ENCODE assay signal across 11 mouse cellular contexts in the genomic region with DNA sequence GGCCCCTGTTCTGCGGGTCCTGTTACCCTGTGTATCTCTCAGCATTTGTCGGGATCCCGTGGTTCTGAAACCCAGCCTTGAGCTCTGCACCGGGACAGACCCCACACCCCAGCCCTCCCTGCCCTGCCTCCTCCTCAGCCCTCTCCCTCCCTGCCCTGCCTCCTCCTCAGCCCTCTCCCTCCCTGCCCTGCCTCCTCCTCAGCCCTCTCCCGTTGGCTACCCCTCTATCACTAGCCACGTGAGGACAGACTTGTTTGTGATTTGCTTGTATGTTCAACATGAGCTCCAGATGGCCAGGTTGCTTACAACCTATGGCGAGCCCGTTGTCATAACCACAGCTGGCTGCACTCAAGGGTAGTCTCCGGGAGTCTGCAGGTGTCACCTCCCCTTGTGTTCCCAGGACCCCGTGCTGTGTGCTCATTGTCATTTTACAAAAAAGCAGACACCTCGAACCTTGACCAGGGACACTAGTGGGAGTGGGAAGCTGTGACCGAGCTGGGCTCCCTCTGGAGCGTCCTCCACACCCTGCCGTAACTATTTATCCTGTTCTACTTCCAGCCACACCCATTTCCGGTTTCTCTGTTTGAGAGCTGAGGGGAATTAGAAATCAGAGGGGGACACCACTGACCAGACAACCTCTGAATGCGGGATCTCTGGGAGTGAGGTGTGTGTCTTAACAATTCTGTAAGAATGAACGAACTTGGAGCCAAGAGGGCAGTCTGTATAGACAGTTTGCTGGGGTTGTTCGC. TPM values are rescaled to one million over a fixed set of nuclear protein-coding genes. Genes with fewer than 3 reads are reported as not detected.
DNase-seq lines count a peak whose midpoint lies in the region; ATAC-seq lines count a peak whose summit lies in the region.
"Had no signal": no experiment of that assay in that cellular context is flagged by ENCODE, and none has a peak within 500 bp of the region (broad histone marks: within the 10 kb centered on the region; RNA-seq: fewer than 3 reads in every experiment).

No protein-coding gene starts in this region.

- intact Hi-C loops in heart, postnatal 25 days (cut with DNase I) = no loop called here

- H3K36me3 ChIP-seq in heart, embryonic 14.5 days (ENCODE audit: control insufficient read depth, insufficient read depth, low read length) = no peaks in the 10 kb centered on the region
- no peaks in the 10 kb centered on the region for H3K36me3 ChIP-seq in midbrain, embryonic 10.5 days
- no peaks in the 10 kb centered on the region for H3K36me3 ChIP-seq in midbrain, embryonic 11.5 days (ENCODE audit: control insufficient read depth, insufficient read depth, low read length)
- H3K36me3 ChIP-seq in hindbrain, embryonic 13.5 days = no peaks in the 10 kb centered on the region
- no peaks in the 10 kb centered on the region for H3K36me3 ChIP-seq in neural tube, embryonic 15.5 days

- H3K4me2 ChIP-seq in heart, embryonic 14.5 days (ENCODE audit: low read length) = peak overlapping the region; percentile 27
- no peak overlapping the region for H3K4me2 ChIP-seq in midbrain, embryonic 11.5 days
- no peak overlapping the region for H3K4me2 ChIP-seq in hindbrain, embryonic 13.5 days
- peak overlapping the region; percentile 22 for H3K4me2 ChIP-seq in neural tube, embryonic 15.5 days

- no peak for DNase-seq in heart, postnatal 25 days (ENCODE audit: low spot score)
- no peak for DNase-seq in midbrain, embryonic 10.5 days (ENCODE audit: low spot score)
- no peak for DNase-seq in midbrain, embryonic 11.5 days (ENCODE audit: low spot score, missing footprints)
- DNase-seq in layer of hippocampus, postnatal 36 days = no peak
- DNase-seq in left cerebral cortex, adult 18-20 months (ENCODE audit: low spot score in 2 of 2) = no peak
- DNase-seq: adrenal gland, adult 2 months; cerebellum, adult 11 months; kidney, postnatal 25 days had no signal

- H3K27me3 ChIP-seq in heart, embryonic 14.5 days (ENCODE audit: control insufficient read depth, insufficient read depth, low read length) = 0 out of 2 replicates have a peak, but pooled peaks cover 5% of the 10 kb centered on the region
- peaks cover 18% of the 10 kb centered on the region for H3K27me3 ChIP-seq in midbrain, embryonic 10.5 days (ENCODE audit: low read depth, poor library complexity, severe bottlenecking)
- H3K27me3 ChIP-seq in midbrain, embryonic 11.5 days (ENCODE audit: control insufficient read depth, insufficient read depth, low read length) = no peaks in the 10 kb centered on the region
- 0 out of 2 replicates have a peak, but pooled peaks cover under 1% of the 10 kb centered on the region for H3K27me3 ChIP-seq in hindbrain, embryonic 13.5 days
- H3K27me3 ChIP-seq in neural tube, embryonic 15.5 days (replicated peaks) = no peaks in the 10 kb centered on the region

- ATAC-seq in heart, embryonic 14.5 days (ENCODE audit: insufficient number of reproducible peaks, insufficient read depth, low FRiP score, low read depth) = no peak
- ATAC-seq in midbrain, embryonic 11.5 days (ENCODE audit: low FRiP score) = no peak
- 0 out of 2 replicates have a peak, but pooled peaks have one; percentile 43 for ATAC-seq in hindbrain, embryonic 13.5 days (ENCODE audit: low FRiP score)
- 0 out of 2 replicates have a peak, but pooled peaks have one; percentile 45 for ATAC-seq in neural tube, embryonic 15.5 days (ENCODE audit: low FRiP score)

- no peaks in the 10 kb centered on the region for H3K9me3 ChIP-seq in heart, embryonic 14.5 days (ENCODE audit: control insufficient read depth, low read length)
- no peaks in the 10 kb centered on the region for H3K9me3 ChIP-seq in midbrain, embryonic 10.5 days (replicated peaks)
- H3K9me3 ChIP-seq in midbrain, embryonic 11.5 days (ENCODE audit: control insufficient read depth, low read length) = no peaks in the 10 kb centered on the region
- H3K9me3 ChIP-seq in hindbrain, embryonic 13.5 days = no peaks in the 10 kb centered on the region
- H3K9me3 ChIP-seq in neural tube, embryonic 15.5 days (replicated peaks) = no peaks in the 10 kb centered on the region

- H3K4me3 ChIP-seq in heart, embryonic 14.5 days (ENCODE audit: control insufficient read depth in 1 of 2, insufficient read depth in 1 of 2, low read depth in 1 of 2, low read length in 2 of 2) = no peak overlapping the region
- H3K4me3 ChIP-seq in midbrain, embryonic 10.5 days = no peak overlapping the region
- no peak overlapping the region for H3K4me3 ChIP-seq in midbrain, embryonic 11.5 days (ENCODE audit: low read depth, low read length)
- H3K4me3 ChIP-seq in hindbrain, embryonic 13.5 days = no peak overlapping the region
- no peak overlapping the region for H3K4me3 ChIP-seq in neural tube, embryonic 15.5 days (replicated peaks)

- peaks cover 10 to 19% of the 10 kb centered on the region in 2 experiments; a peak in 3 of 4 replicates for H3K4me1 ChIP-seq in heart, embryonic 14.5 days (ENCODE audit: control insufficient read depth in 2 of 2, insufficient read depth in 2 of 2, low read length in 2 of 2)
- peaks cover 31% of the 10 kb centered on the region for H3K4me1 ChIP-seq in midbrain, embryonic 10.5 days
- no peaks in the 10 kb centered on the region for H3K4me1 ChIP-seq in midbrain, embryonic 11.5 days (ENCODE audit: control insufficient read depth, insufficient read depth, low read length)
- peaks cover 28% of the 10 kb centered on the region for H3K4me1 ChIP-seq in hindbrain, embryonic 13.5 days (replicated peaks)
- H3K4me1 ChIP-seq in neural tube, embryonic 15.5 days = peaks cover 17% of the 10 kb centered on the region

- no peak overlapping the region for H3K9ac ChIP-seq in heart, embryonic 14.5 days (ENCODE audit: low read length)
- no peak overlapping the region for H3K9ac ChIP-seq in midbrain, embryonic 11.5 days (ENCODE audit: low read length)
- no peak overlapping the region for H3K9ac ChIP-seq in hindbrain, embryonic 13.5 days
- H3K9ac ChIP-seq in neural tube, embryonic 15.5 days (replicated peaks) = no peak overlapping the region

- no peak overlapping the region for H3K27ac ChIP-seq in heart, embryonic 14.5 days (replicated peaks in 1 of 2; ENCODE audit: control insufficient read depth in 1 of 2, insufficient read depth in 1 of 2, low read depth in 2 of 2, low read length in 2 of 2)
- H3K27ac ChIP-seq in midbrain, embryonic 10.5 days (replicated peaks) = peak overlapping the region; percentile 30; the same call in 1 of the 2 replicates
- no peak overlapping the region for H3K27ac ChIP-seq in midbrain, embryonic 11.5 days (ENCODE audit: low read depth, low read length)
- no peak overlapping the region for H3K27ac ChIP-seq in hindbrain, embryonic 13.5 days
- no peak overlapping the region for H3K27ac ChIP-seq in neural tube, embryonic 15.5 days (replicated peaks)

- WGBS in heart, embryonic 14.5 days = 23% methylated on average over 18 of the region's 18 CpGs
- 39% methylated on average over 18 of the region's 18 CpGs for WGBS in midbrain, embryonic 10.5 days
- WGBS in midbrain, embryonic 11.5 days = 37% methylated on average over 18 of the region's 18 CpGs
- 37% methylated on average over 18 of the region's 18 CpGs for WGBS in hindbrain, embryonic 13.5 days
- 32% methylated on average over 18 of the region's 18 CpGs for WGBS in neural tube, embryonic 15.5 days

RNA-seq across cellular contexts. Expression of a gene that starts 26.4 kb away (rescaled TPM):
- 0.36 TPM in 1 of 2 replicates, not detected in the other for polyA plus RNA-seq in heart, embryonic 14.5 days (2014; fragmentation: Nextera tagmentation; extraction: Ambion mirVana)
- total RNA-seq in heart, postnatal 25 days (2021) = under 1 TPM; 0.62 to 0.64 TPM
- polyA plus RNA-seq in midbrain, embryonic 10.5 days (2016; fragmentation: Nextera tagmentation; extraction: Ambion mirVana) = 0.68 and 0.78 TPM in 2 replicates
- 0.20 and 0.37 TPM in 2 replicates for polyA plus RNA-seq in midbrain, embryonic 11.5 days (2014; fragmentation: Nextera tagmentation; extraction: Ambion mirVana)
- polyA plus RNA-seq in hindbrain, embryonic 13.5 days (2015; fragmentation: Nextera tagmentation; extraction: Ambion mirVana) = 0.69 and 0.91 TPM in 2 replicates
- polyA plus RNA-seq in neural tube, embryonic 15.5 days (2015; fragmentation: Nextera tagmentation; extraction: Ambion mirVana) = 1.8 and 2.0 TPM in 2 replicates
- total RNA-seq in layer of hippocampus, postnatal 36 days (2021) = 10 to 100 TPM; 15.3 to 17.2 TPM
- total RNA-seq in left cerebral cortex, adult 18-20 months (2021) = 10 to 100 TPM; 23.4 to 32.6 TPM

RNA-seq across cellular contexts. Expression of a gene that starts 46.7 kb away (rescaled TPM):
- 1.2 and 3.0 TPM in 2 replicates for polyA plus RNA-seq in heart, embryonic 14.5 days (2014; fragmentation: Nextera tagmentation; extraction: Ambion mirVana)
- under 1 TPM; 0.44 to 0.70 TPM for total RNA-seq in heart, postnatal 25 days (2021)
- 17.9 and 22.5 TPM in 2 replicates for polyA plus RNA-seq in midbrain, embryonic 10.5 days (2016; fragmentation: Nextera tagmentation; extraction: Ambion mirVana)
- polyA plus RNA-seq in midbrain, embryonic 11.5 days (2014; fragmentation: Nextera tagmentation; extraction: Ambion mirVana) = 14.2 and 14.6 TPM in 2 replicates
- polyA plus RNA-seq in hindbrain, embryonic 13.5 days (2015; fragmentation: Nextera tagmentation; extraction: Ambion mirVana) = 41.4 and 45.5 TPM in 2 replicates
- 69.1 and 69.3 TPM in 2 replicates for polyA plus RNA-seq in neural tube, embryonic 15.5 days (2015; fragmentation: Nextera tagmentation; extraction: Ambion mirVana)
- 1 to 10 TPM in 1 of 2 experiments, under 1 TPM in 1; 0.91 to 1.3 TPM for total RNA-seq in layer of hippocampus, postnatal 36 days (2021)
- 1 to 10 TPM; 1.1 to 1.7 TPM for total RNA-seq in left cerebral cortex, adult 18-20 months (2021)

Comparison
In these comparisons a context has a peak if more than half of its experiments do, and no peak if none do; other contexts are left out.
1. ATAC-seq: peak in hindbrain, embryonic 13.5 days (single experiment) and neural tube, embryonic 15.5 days (single experiment); none in heart, embryonic 14.5 days (single experiment) and midbrain, embryonic 11.5 days (single experiment).
2. H3K4me2 ChIP-seq: peak in heart, embryonic 14.5 days (single experiment) and neural tube, embryonic 15.5 days (single experiment); none in midbrain, embryonic 11.5 days (single experiment) and hindbrain, embryonic 13.5 days (single experiment).